In the genomic region with DNA sequence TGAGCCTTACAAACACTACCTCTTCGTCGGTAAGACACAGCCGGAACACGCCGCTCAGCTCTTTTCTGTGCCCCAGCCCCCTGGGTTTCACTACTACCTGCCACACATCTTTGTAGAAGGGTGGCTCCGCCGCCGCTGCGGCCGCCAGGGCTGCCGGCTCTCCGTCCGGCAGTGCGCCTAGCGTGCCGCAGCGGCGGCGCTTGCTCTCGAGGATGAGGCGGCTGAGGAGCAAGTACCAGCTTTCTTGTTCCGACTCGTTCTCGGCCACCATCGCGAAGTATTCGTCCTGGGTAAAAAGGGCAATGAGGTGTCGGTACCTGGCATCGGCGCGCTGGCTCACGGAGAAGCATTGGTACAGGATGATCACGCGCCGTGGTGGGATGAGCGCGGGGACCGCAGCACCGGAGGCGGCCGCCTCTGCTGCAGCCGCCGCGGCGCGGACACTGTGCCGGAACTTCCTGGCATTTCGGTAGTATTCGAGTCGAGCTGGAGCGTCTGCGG, we compare ENCODE assay signal across 9 mouse cellular contexts. TPM values are rescaled to one million over a fixed set of nuclear protein-coding genes. Genes with fewer than 3 reads are reported as not detected.
DNase-seq lines count a peak whose midpoint lies in the region; ATAC-seq and TF ChIP-seq lines count a peak whose summit lies in the region.
"Had no signal": no experiment of that assay in that cellular context is flagged by ENCODE, and none has a peak within 500 bp of the region (broad histone marks: within the 10 kb centered on the region; RNA-seq: fewer than 3 reads in every experiment).

No protein-coding gene starts in this region.

- intact Hi-C loops in left cerebral cortex, postnatal 25 days (cut with DNase I) = no loop called here

- H3K27me3 ChIP-seq in heart, embryonic 14.5 days (ENCODE audit: control insufficient read depth, insufficient read depth, low read length) = peaks cover 80% of the 10 kb centered on the region
- peaks cover 95% of the 10 kb centered on the region for H3K27me3 ChIP-seq in hindbrain, embryonic 10.5 days (ENCODE audit: insufficient read depth, poor library complexity, severe bottlenecking)
- H3K27me3 ChIP-seq in midbrain, embryonic 11.5 days (ENCODE audit: control insufficient read depth, insufficient read depth, low read length) = peaks cover 59% of the 10 kb centered on the region

- H3K27ac ChIP-seq in heart, embryonic 14.5 days (replicated peaks in 1 of 2; ENCODE audit: control insufficient read depth in 1 of 2, insufficient read depth in 1 of 2, low read depth in 2 of 2, low read length in 2 of 2) = no peak overlapping the region
- no peak overlapping the region for H3K27ac ChIP-seq in hindbrain, embryonic 10.5 days
- no peak overlapping the region for H3K27ac ChIP-seq in midbrain, embryonic 11.5 days (ENCODE audit: low read depth, low read length)

- H3K4me2 ChIP-seq in heart, embryonic 14.5 days (ENCODE audit: low read length) = peak overlapping the region; percentile 67
- H3K4me2 ChIP-seq in midbrain, embryonic 11.5 days = peak overlapping the region; percentile 55

- TF ChIP-seq POLR2A in brain, embryonic 14.5 days (IDR thresholded peaks at IDR 0.05; ENCODE audit: borderline replicate concordance, extremely low read depth, insufficient read depth, insufficient read length, poor library complexity, severe bottlenecking) = no peak

- H3K4me3 ChIP-seq in heart, embryonic 14.5 days (ENCODE audit: control insufficient read depth in 1 of 2, insufficient read depth in 1 of 2, low read depth in 1 of 2, low read length in 2 of 2) = peak overlapping the region; percentile 41 to 42
- peak overlapping the region; percentile 54 for H3K4me3 ChIP-seq in hindbrain, embryonic 10.5 days
- H3K4me3 ChIP-seq in midbrain, embryonic 11.5 days (ENCODE audit: low read depth, low read length) = peak overlapping the region; percentile 38

- 26% methylated on average over 52 of the region's 52 CpGs for WGBS in heart, embryonic 14.5 days
- 26% methylated on average over 52 of the region's 52 CpGs for WGBS in hindbrain, embryonic 10.5 days
- WGBS in midbrain, embryonic 11.5 days = 21% methylated on average over 52 of the region's 52 CpGs

- no peak for TF ChIP-seq CTCF in brain, embryonic 14.5 days (IDR thresholded peaks at IDR 0.05; ENCODE audit: borderline replicate concordance, extremely low read depth, insufficient read depth, insufficient read length)

- DNase-seq in heart, adult 8-10 months (ENCODE audit: low spot score) = no peak
- peak; percentile 47 for DNase-seq in brain, embryonic 14.5 days (ENCODE audit: low read depth)
- DNase-seq in hindbrain, embryonic 10.5 days (ENCODE audit: low spot score) = peak; percentile 42
- peak; percentile 92 for DNase-seq in midbrain, embryonic 11.5 days (ENCODE audit: low spot score, missing footprints)
- DNase-seq in left cerebral cortex, postnatal 25 days (ENCODE audit: low spot score in 2 of 2) = no peak
- no peak for DNase-seq in left cerebral cortex, adult 18-20 months (ENCODE audit: low spot score in 2 of 2)
- no peak for DNase-seq in right cerebral cortex, postnatal 36 days (ENCODE audit: low spot score in 2 of 2)

- H3K4me1 ChIP-seq in heart, embryonic 14.5 days (ENCODE audit: control insufficient read depth in 2 of 2, insufficient read depth in 2 of 2, low read length in 2 of 2) = no peaks in the 10 kb centered on the region
- peaks cover 9% of the 10 kb centered on the region; the same call in 1 of the 2 replicates for H3K4me1 ChIP-seq in hindbrain, embryonic 10.5 days (replicated peaks)
- peaks cover 2% of the 10 kb centered on the region; the same call in 1 of the 2 replicates for H3K4me1 ChIP-seq in midbrain, embryonic 11.5 days (ENCODE audit: control insufficient read depth, insufficient read depth, low read length)

- H3K36me3 ChIP-seq in heart, embryonic 14.5 days (ENCODE audit: control insufficient read depth, insufficient read depth, low read length) = no peaks in the 10 kb centered on the region
- H3K36me3 ChIP-seq in hindbrain, embryonic 10.5 days = no peaks in the 10 kb centered on the region
- no peaks in the 10 kb centered on the region for H3K36me3 ChIP-seq in midbrain, embryonic 11.5 days (ENCODE audit: control insufficient read depth, insufficient read depth, low read length)

- no peak for ATAC-seq in heart, embryonic 14.5 days (ENCODE audit: insufficient number of reproducible peaks, insufficient read depth, low FRiP score, low read depth)
- peak; percentile 19; the same call in 1 of the 2 replicates for ATAC-seq in midbrain, embryonic 11.5 days (ENCODE audit: low FRiP score)

- H3K9ac ChIP-seq in heart, embryonic 14.5 days (ENCODE audit: low read length) = no peak overlapping the region
- H3K9ac ChIP-seq in midbrain, embryonic 11.5 days (ENCODE audit: low read length) = no peak overlapping the region

- no peaks in the 10 kb centered on the region for H3K9me3 ChIP-seq in heart, embryonic 14.5 days (ENCODE audit: control insufficient read depth, low read length)
- H3K9me3 ChIP-seq in hindbrain, embryonic 10.5 days = no peaks in the 10 kb centered on the region
- no peaks in the 10 kb centered on the region for H3K9me3 ChIP-seq in midbrain, embryonic 11.5 days (ENCODE audit: control insufficient read depth, low read length)

RNA-seq across cellular contexts. Expression of gene Irs4, which starts 0.6 kb away (rescaled TPM):
- 0.03 and 0.05 TPM in 2 replicates for polyA plus RNA-seq in heart, embryonic 14.5 days (2014; fragmentation: Nextera tagmentation; extraction: Ambion mirVana)
- total RNA-seq in heart, adult 8-10 months (2022) = not detected
- polyA plus RNA-seq in brain, embryonic 14.5 days (2012; rRNA removed) = 1.9 and 2.9 TPM in 2 replicates
- 0.35 and 1.2 TPM in 2 replicates for polyA plus RNA-seq in hindbrain, embryonic 10.5 days (2016; fragmentation: Nextera tagmentation; extraction: Ambion mirVana)
- polyA plus RNA-seq in midbrain, embryonic 11.5 days (2014; fragmentation: Nextera tagmentation; extraction: Ambion mirVana) = 0.46 and 0.87 TPM in 2 replicates
- total RNA-seq in left cerebral cortex, postnatal 25 days (2021) = 1 to 10 TPM in 1 of 2 experiments, under 1 TPM in 1; 0.76 to 1.1 TPM
- under 1 TPM; 0.49 to 0.58 TPM for total RNA-seq in left cerebral cortex, adult 18-20 months (2021)
- polyA plus RNA-seq: large intestine, adult 2 months had no signal

Comparison
In these comparisons a context has a peak if more than half of its experiments do, and no peak if none do; other contexts are left out.
1. DNase-seq: peak in brain, embryonic 14.5 days (single experiment), hindbrain, embryonic 10.5 days (single experiment) and midbrain, embryonic 11.5 days (single experiment); none in heart, adult 8-10 months (single experiment), left cerebral cortex, postnatal 25 days (0 of 2), left cerebral cortex, adult 18-20 months (0 of 2) and right cerebral cortex, postnatal 36 days (0 of 2).
2. Peak in every context shown above with its lines, with median percentiles within 50 percentile points of each other: H3K4me3 ChIP-seq.